Mouse (Mus musculus) retina, postnatal 7 days (tissue): Measurements from ENCODE around the gene Gm47791.

ENCODE experiments used
- DNase-seq: peaks from one replicate; pipeline ENCODE4 v3.0.0-alpha.2; 2012; ENCODE audit warnings: low read depth, low spot score

The Gm47791 gene

GRCm38 (mm10) chr1:82787414-82787813 is 16.4 kb upstream of the Gm47791 start:
- DNase-seq: peak; percentile 66

DNA sequence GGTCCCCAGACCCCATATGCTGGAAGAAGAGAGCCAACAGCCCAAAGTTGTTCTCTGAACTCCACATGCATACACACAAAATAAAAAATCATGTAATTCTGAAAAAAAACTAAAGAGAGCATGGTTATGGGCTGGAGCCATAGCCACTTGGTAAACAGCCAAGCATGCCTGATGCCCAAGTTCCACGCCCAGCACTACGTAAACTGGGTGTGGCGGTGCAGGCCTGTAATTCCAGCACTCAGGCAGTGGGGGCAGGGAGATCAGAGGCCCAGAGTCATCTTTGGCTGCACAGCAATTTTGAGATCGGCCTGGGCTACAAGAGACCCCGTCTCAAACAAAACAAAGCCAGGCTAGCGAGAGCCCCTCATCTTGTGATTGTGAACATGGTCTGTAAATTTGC is 14.5 kb upstream of the Gm47791 start:
- DNase-seq: no peak

DNA sequence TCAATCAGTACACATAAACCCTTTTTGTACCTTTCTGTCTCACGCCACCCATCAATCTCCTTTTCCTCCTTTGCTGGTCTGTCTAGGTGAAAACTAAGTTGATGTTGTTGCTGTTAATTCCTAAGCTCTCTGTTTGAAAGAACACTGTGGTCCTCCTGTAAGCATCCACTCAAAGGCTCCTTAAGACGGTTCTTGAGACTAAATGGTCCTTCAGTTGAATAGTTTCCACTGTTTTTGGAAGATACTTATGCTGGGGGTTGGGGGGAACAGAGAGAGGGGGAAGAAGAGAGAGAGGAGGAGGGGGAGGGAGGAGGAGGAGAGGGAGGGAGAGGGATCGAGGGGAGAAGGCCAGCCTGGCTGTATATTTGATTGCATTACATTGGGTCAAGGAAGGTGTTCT is 12.5 kb upstream of the Gm47791 start:
- no peak for DNase-seq

- no peak for DNase-seq
Observed at GRCm38 (mm10) chr1:82779388-82779966, 8.4 kb upstream of the Gm47791 start.

GRCm38 (mm10) chr1:82775293-82775692 is 4.2 kb upstream of the Gm47791 start:
- DNase-seq: no peak

GRCm38 (mm10) chr1:82773208-82773607 is 2.2 kb upstream of the Gm47791 start:
- DNase-seq: no peak

DNA sequence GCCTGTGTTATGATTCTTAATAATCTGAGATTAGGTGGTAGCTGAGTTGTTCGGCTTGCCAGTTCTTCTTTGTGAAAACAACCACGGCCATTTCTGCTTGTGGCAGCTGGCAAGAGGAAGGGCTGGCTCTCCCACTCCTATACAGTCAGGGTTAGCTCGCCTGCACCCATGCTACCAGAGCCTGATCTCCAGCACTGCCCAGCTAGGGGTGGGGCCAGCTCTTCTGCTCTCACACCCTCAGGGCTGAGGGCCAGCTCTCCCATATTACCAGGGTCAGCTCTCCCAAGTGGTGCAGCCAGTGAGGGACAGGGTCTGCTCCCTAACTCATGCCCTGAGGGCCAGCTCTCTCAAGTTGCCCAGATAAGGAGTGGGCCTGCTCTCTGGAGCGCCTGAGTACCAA is 1.4 kb upstream of the Gm47791 start:
- no peak for DNase-seq

DNA sequence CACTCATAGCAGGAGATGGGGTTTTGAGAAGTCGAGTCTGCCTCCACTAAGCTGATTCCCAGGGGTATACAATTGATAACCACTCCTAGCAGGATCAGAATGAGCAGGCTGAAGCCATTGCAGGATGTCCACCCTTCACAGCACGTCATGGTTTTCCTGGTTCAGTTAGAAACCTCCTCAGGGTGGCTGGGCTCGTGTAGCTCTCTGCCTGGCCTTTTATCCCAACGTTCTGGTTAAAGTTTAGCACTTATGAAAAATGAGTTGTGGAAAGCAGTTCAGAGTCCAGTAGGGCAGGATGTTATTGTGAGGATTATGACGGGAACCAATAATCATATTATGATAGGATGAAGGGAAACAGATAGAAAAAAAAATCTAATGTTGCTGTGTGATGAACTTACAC is 2.8 kb downstream of the Gm47791 start, which contains the start of gene Tm4sf20:
Gene Tm4sf20 (minus strand): TSS at position 193 of the 400 bp plus-strand sequence.
- no peak for DNase-seq

DNA sequence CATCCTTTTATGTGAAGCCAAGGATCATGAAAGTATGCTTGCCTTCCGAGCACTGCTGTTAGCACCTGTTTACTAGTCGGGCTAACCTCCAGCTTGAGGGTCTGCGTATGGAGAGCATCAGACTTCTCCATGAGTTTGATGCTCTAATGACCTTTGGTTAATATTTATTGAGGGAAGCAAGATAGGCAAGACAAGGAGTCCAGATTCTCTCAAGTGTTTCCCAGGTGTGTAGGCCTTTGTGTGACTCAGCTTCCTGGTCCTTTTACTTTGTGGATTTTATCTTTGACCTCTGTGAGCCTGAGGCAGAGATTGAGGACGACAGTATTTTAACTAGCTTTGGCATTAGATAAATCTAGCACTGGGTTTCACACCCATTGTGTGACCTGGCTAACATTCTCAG is 4.4 kb downstream of the Gm47791 start:
- no peak for DNase-seq

- no peak for DNase-seq
Observed at GRCm38 (mm10) chr1:82766227-82766626, 4.8 kb downstream of the Gm47791 start.

GRCm38 (mm10) chr1:82762274-82762673 is 8.8 kb downstream of the Gm47791 start:
- no peak for DNase-seq

DNA sequence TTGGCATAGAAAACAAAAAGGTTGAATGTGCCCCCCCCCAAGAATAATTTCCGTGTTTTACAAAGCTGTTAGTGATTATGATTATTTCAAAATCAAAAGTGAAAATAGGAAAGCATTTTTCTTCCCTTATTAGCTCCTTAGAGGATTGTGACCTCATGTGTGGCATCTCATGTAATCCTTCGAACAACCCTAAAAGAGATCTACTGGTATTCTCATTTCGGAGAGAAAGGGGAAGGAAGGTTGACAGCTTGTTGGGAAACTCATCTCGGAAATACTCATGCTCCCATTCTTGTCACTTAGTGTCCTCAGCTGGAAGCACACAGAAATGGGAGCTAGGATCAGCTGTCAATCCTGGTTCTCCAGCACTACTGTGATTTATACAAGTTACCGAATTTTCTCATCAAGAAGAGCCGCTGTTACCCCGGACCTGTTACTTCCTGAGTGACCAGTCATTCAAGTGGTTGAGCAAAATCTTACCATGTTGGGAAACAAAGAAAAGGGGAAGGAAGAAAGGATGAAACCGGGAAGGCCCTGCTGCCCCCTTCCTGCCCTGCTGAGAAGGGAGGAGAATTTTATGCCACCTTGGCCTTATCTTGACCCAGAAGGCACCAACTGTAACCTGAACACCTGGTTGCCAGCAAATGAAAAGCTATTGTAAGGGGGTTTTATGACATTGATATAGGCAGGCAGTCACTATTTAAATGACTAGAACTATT is 9.4 kb downstream of the Gm47791 start:
- no peak for DNase-seq

- DNase-seq: no peak
Observed at GRCm38 (mm10) chr1:82759520-82759919, 11.5 kb downstream of the Gm47791 start.

- no peak for DNase-seq
Observed at GRCm38 (mm10) chr1:82747714-82748452, 23.2 kb downstream of the Gm47791 start.

GRCm38 (mm10) chr1:82746408-82746807 is 24.6 kb downstream of the Gm47791 start:
- DNase-seq: peak; percentile 52

DNA sequence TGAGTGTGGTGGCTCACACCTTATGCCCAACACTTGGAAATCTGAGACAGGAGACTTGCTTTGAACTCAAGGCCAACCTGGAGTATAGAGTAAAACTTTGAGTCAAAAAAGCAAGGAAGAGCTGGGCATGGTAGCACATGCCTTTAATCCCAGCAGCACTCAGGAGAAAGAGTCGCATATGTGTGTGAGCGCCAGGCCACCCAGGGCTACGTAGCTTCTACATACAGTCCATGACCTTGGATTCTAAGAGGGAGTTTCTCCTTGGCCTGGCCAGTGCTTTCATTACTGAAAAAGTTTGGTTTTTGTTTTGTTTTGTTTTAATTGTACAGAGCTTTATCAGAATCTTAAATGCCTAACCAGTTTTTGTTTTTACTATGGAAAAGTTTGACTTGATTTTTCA is 27.1 kb downstream of the Gm47791 start:
- DNase-seq: no peak

GRCm38 (mm10) chr1:82741539-82741938 is 29.5 kb downstream of the Gm47791 start:
- DNase-seq: no peak

DNA sequence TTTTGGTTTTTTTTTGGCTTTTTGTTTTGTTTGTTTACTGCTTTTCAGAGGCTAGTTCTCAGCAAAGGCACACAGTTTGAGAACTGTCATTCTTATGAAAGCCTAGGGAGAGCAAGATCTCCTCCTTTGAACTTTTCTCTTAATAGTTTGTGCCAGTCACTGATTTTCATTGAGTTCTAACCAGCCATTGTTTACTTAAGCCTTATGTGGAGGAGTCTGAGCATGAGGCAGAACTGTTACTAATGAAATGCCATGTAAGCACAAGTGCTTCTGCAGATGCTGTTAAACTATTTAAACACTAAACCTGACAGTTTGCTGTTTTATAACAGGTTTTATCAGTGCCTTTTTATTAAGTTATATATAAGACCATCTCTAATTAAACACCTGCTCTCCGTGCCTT is 33.0 kb downstream of the Gm47791 start:
- DNase-seq: no peak

- DNase-seq: no peak
Observed at GRCm38 (mm10) chr1:82733357-82733756, 37.7 kb downstream of the Gm47791 start.

GRCm38 (mm10) chr1:82726482-82726881 is 44.6 kb downstream of the Gm47791 start:
- no peak for DNase-seq

DNA sequence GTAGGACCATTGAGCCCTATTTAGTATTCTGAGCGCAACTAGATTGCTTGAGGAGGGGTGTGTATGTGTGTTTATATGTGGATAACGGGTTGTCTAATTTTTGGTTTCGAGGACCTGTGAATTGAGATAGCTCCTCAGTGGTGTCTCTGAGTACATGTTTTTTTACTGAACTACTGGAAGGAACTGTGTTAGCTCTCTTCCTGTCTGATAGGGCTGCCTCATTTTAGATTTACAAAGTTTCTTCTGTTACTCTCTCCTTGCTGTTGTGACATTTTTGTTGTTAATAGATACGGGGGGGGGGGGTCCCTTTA is 45.2 kb downstream of the Gm47791 start:
- no peak for DNase-seq

GRCm38 (mm10) chr1:82725026-82725874 is 45.8 kb downstream of the Gm47791 start:
- DNase-seq: no peak
